Mouse (Mus musculus) left cerebral cortex, adult 2 months (tissue): ENCODE results near the gene Smim22. TPM values are rescaled to one million over a fixed set of nuclear protein-coding genes. Genes with fewer than 3 reads are reported as not detected.

ENCODE experiments used
- DNase-seq, 2 experiments: peaks; one replicate each; pipeline ENCODE4 v3.0.0; 2021 to 2022; ENCODE audit warnings: low spot score in 2 of 2, mixed read lengths in 1 of 2; ENCODE audit errors: extremely low spot score in 1 of 2
- H3K27ac ChIP-seq: fragments of 200-600 bp; 2 replicates; pipeline ENCODE4 v1.8.1; 2022
- H3K4me3 ChIP-seq: fragments of 200-600 bp; 2 replicates; pipeline ENCODE4 v1.8.1; 2022
- CTCF ChIP-seq: fragments of 200-600 bp; IDR thresholded peaks from 2 replicates; pipeline ENCODE4 v1.8.1; 2022; ENCODE audit warnings: antibody characterized with exemption, mild to moderate bottlenecking, moderate library complexity
- intact Hi-C: fragments of 180-260 bp; cut with DNase I; formaldehyde crosslinking; loops from one replicate; pipeline ENCODE4 v1.15.1; 2025
- long read RNA-seq, 2 experiments: library from polyadenylated mRNA; stranded (forward); transcript quantifications; one replicate each; pipeline ENCODE4 v2.0.0; 2021; ENCODE audit warnings: borderline mapping rate in 2 of 2
- total RNA-seq, 2 experiments: library from RNA; stranded (reverse); gene quantifications; 2 replicates each; pipeline ENCODE4 v1.2.3; 2021

Gene Smim22
- total RNA-seq = not detected
- long read RNA-seq, experiment 1 = 0 reads
- long read RNA-seq, experiment 2 = 0 reads

GRCm38 (mm10) chr16:5007067-5007466, at the start of gene Smim22:
TSS of gene Smim22 (plus strand) at chr16:5007288.
- TF ChIP-seq CTCF = no peak

GRCm38 (mm10) chr16:4957446-4957845, 49.6 kb upstream of the Smim22 start:
- no peak overlapping the region for H3K4me3 ChIP-seq
- no peak for DNase-seq
- intact Hi-C loops = no loop called here
- TF ChIP-seq CTCF = no peak
- H3K27ac ChIP-seq = peak overlapping the region; percentile 64

More at GRCm38 (mm10) chr16:5007067-5007466, at the start of gene Smim22:
- no peak within 1 kb of the TSS for H3K4me3 ChIP-seq
- intact Hi-C loops = no loop called here
- no peak for DNase-seq
- no peak within 1 kb of the TSS for H3K27ac ChIP-seq

- no peak for TF ChIP-seq CTCF
- Histone ChIP-seq H3K4me3 (no peak overlapping the region), H3K27ac (no peak overlapping the region)
- intact Hi-C loops = no loop called here
- DNase-seq = no peak
These were observed 46.8 kb upstream of the Smim22 start for GRCm38 (mm10) chr16:4960260-4960659.

- no peak for TF ChIP-seq CTCF
- Histone ChIP-seq H3K4me3 (peak overlapping the region; percentile 88), H3K27ac (peak overlapping the region; percentile 88)
- no peak for DNase-seq
- intact Hi-C loops = no loop called here
These were observed 43.7 kb upstream of the Smim22 start for GRCm38 (mm10) chr16:4963346-4963745.

GRCm38 (mm10) chr16:4963797-4964709, 43.0 kb upstream of the Smim22 start, which contains the start of gene Anks3:
TSS of gene Anks3 (minus strand) at chr16:4964205.
- TF ChIP-seq CTCF = no peak
- H3K27ac ChIP-seq = peak within 1 kb of the TSS; percentile 96
- intact Hi-C loops = loop anchor here (1.0 to 2.0 kb wide), 2 partner anchors 49 to 84 kb away; partner anchors contain the start of genes Rogdi and Ubald1
- DNase-seq = peak; percentile 99
- H3K4me3 ChIP-seq = peak within 1 kb of the TSS; percentile 88

GRCm38 (mm10) chr16:4964731-4965391, 42.2 kb upstream of the Smim22 start:
- DNase-seq = no peak
- intact Hi-C loops = loop anchor here (1.0 to 2.0 kb wide), 2 partner anchors 48 to 85 kb away; partner anchors contain the start of genes Rogdi and Ubald1
- TF ChIP-seq CTCF = no peak
- peak overlapping the region; percentile 88 for H3K4me3 ChIP-seq
- peak overlapping the region; percentile 96 for H3K27ac ChIP-seq

- no peak for DNase-seq
- peak overlapping the region; percentile 24; the same call in 1 of the 2 replicates for H3K27ac ChIP-seq
- TF ChIP-seq CTCF = no peak
- H3K4me3 ChIP-seq = no peak overlapping the region; the same call in 1 of the 2 replicates
- intact Hi-C loops = loop anchor here (2.0 kb wide), 1 partner anchor 47 kb away; the partner anchor contains the start of gene Rogdi
These were observed 41.5 kb upstream of the Smim22 start for GRCm38 (mm10) chr16:4965392-4966129.

- TF ChIP-seq CTCF = no peak
- no peak for DNase-seq
- intact Hi-C loops = no loop called here
- H3K27ac ChIP-seq = no peak overlapping the region
- H3K4me3 ChIP-seq = no peak overlapping the region
These were observed 38.7 kb upstream of the Smim22 start for GRCm38 (mm10) chr16:4968426-4968825.

- TF ChIP-seq CTCF = no peak
- intact Hi-C loops = no loop called here
- no peak overlapping the region for H3K27ac ChIP-seq
These were observed 37.8 kb upstream of the Smim22 start for GRCm38 (mm10) chr16:4969055-4969843.

GRCm38 (mm10) chr16:4971626-4972025, 35.5 kb upstream of the Smim22 start:
- H3K27ac ChIP-seq = no peak overlapping the region
- no peak for TF ChIP-seq CTCF
- intact Hi-C loops = no loop called here
- no peak overlapping the region for H3K4me3 ChIP-seq
- no peak for DNase-seq

More at GRCm38 (mm10) chr16:4969055-4969843, 37.8 kb upstream of the Smim22 start:
- H3K4me3 ChIP-seq = no peak overlapping the region
- DNase-seq = no peak
